Mouse (Mus musculus) kidney, adult 2 months (tissue): ENCODE data around the gene Rmi2.

Source experiments
- CTCF ChIP-seq: fragments of 200-500 bp; conservative IDR thresholded peaks from 2 replicates; pipeline ENCODE4 v1.5.1; 2011; ENCODE audit warnings: low read depth, mild to moderate bottlenecking, control low read depth, low read length, moderate library complexity, mixed read lengths; ENCODE audit not compliant: insufficient read depth, insufficient read length
- POLR2A ChIP-seq: fragments of 200-500 bp; IDR thresholded peaks from one replicate; pipeline ENCODE4 v1.6.1; 2011; ENCODE audit warnings: low read depth, low read length, control low read depth

DNA sequence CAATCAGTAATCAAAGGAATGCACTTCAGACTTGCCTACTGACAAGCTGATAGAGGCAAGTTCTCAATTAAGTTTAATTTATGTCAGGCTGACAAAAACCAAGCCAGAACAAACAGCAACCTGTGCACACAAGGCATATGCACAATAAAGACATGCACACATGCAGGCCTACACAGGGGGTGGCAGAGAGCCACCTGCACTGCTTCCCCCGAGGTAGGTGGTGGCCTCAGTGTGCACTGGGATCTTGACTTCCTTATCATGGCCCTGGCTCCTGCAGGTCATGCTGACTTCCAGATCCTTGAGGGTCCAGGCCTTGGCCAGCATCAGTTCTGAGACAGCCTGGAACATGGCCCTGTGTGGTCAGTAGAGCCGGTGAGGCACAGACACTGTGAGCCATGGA is 67.1 kb downstream of the Rmi2 start:
- no peak for TF ChIP-seq POLR2A
- no peak for TF ChIP-seq CTCF
